Mouse (Mus musculus) forebrain, postnatal 0 days (tissue): ENCODE results near the gene Pdpk1. TPM values are rescaled to one million over a fixed set of nuclear protein-coding genes. Genes with fewer than 3 reads are reported as not detected.

Experiments used
- ATAC-seq: fragments of 200-750 bp; cut with Nextera tagmentation; 2 replicates; pipeline ENCODE4 v1.8.0; 2017; ENCODE audit warnings: mild to moderate bottlenecking, moderate library complexity
- DNase-seq: peaks from one replicate; pipeline ENCODE4 v3.0.0-alpha.2; 2015
- H3K27ac ChIP-seq: fragments of 300-500 bp; sonication (generic); 2 replicates; pipeline ENCODE4 v1.5.1; 2014; ENCODE audit warnings: low read depth, mild to moderate bottlenecking, antibody characterized with exemption, low read length, moderate library complexity, mixed read lengths
- H3K27me3 ChIP-seq: fragments of 300-500 bp; sonication (generic); 2 replicates; pipeline ENCODE4 v1.6.1; 2014; ENCODE audit warnings: mild to moderate bottlenecking, low read length, mixed read lengths; ENCODE audit not compliant: insufficient read depth
- H3K36me3 ChIP-seq: fragments of 300-500 bp; sonication (generic); 2 replicates; pipeline ENCODE4 v1.6.1; 2014; ENCODE audit warnings: mild to moderate bottlenecking, moderate library complexity; ENCODE audit not compliant: insufficient read depth
- H3K4me1 ChIP-seq: fragments of 300-500 bp; sonication (generic); 2 replicates; pipeline ENCODE4 v1.6.1; 2014; ENCODE audit warnings: antibody characterized with exemption; ENCODE audit not compliant: insufficient read depth
- H3K4me2 ChIP-seq: fragments of 300-500 bp; sonication (generic); 2 replicates; pipeline ENCODE4 v1.6.1; 2014; ENCODE audit warnings: low read depth, mild to moderate bottlenecking, moderate library complexity
- H3K4me3 ChIP-seq: fragments of 300-500 bp; sonication (generic); 2 replicates; pipeline ENCODE4 v1.5.1; 2014; ENCODE audit warnings: low read depth, low read length, mixed read lengths
- H3K9ac ChIP-seq: fragments of 300-500 bp; sonication (generic); 2 replicates; pipeline ENCODE4 v1.6.1; 2014; ENCODE audit warnings: mild to moderate bottlenecking
- H3K9me3 ChIP-seq: fragments of 300-500 bp; sonication (generic); 2 replicates; pipeline ENCODE4 v1.6.1; 2016; ENCODE audit warnings: low read length
- CTCF ChIP-seq: sonication (generic); IDR thresholded peaks from 2 replicates; pipeline ENCODE4 v1.5.1; 2016; ENCODE audit warnings: antibody characterized with exemption, control low read depth, low read depth
- WGBS: fragments of 180-500 bp; shearing (Covaris S2); extraction: QIAGEN DNeasy Blood & Tissue Kit; methylation state at CpG from one replicate; pipeline ENCODE4 v1.1.7; 2014; 5-methylcytosine and 5-hydroxymethylcytosine counted together
- polyA plus RNA-seq: library from polyadenylated mRNA; unstranded; fragments of >200 nt; fragmentation: Nextera tagmentation; extraction: Ambion mirVana; gene quantifications from 2 replicates; pipeline ENCODE4 v1.2.1, GENCODE M21; 2015
- total RNA-seq: library from RNA; depleted of rRNA; stranded (reverse); fragments of >200 nt; gene quantifications from 2 replicates; pipeline ENCODE4 v1.2.3, GENCODE M21; 2014; rRNA removed

The Pdpk1 gene
- total and polyA plus RNA-seq, 2 experiments from 2014 or later, result 55.8 to 59.0 TPM

- H3K27ac ChIP-seq, result no peak within 1 kb of the TSS
- H3K9me3 ChIP-seq, result no peaks in the 10 kb centered on the region
- no peak for TF ChIP-seq CTCF
- H3K4me1 ChIP-seq, result no peaks in the 10 kb centered on the region
- H3K36me3 ChIP-seq, result no peaks in the 10 kb centered on the region
- no peak within 1 kb of the TSS for H3K4me2 ChIP-seq
- no peaks in the 10 kb centered on the region for H3K27me3 ChIP-seq
- no peak for ATAC-seq
- no peak within 1 kb of the TSS for H3K4me3 ChIP-seq
- WGBS, result 75% methylated on average over 4 of the region's 4 CpGs
- H3K9ac ChIP-seq, result no peak within 1 kb of the TSS
- DNase-seq, result no peak
Measured at GRCm38 (mm10) chr17:24037844-24038243, 112.9 kb downstream of the Pdpk1 start, which contains the start of gene Prss27. Gene Prss27 (plus strand): TSS chr17:24038144.

- DNase-seq (no peak), ATAC-seq (no peak)
- Histone ChIP-seq H3K27me3 (no peaks in the 10 kb centered on the region), H3K9me3 (no peaks in the 10 kb centered on the region), H3K4me1 (no peaks in the 10 kb centered on the region), H3K36me3 (no peaks in the 10 kb centered on the region), H3K4me3 (no peak overlapping the region), H3K9ac (no peak overlapping the region), H3K27ac (no peak overlapping the region), H3K4me2 (no peak overlapping the region)
- 89% methylated on average over 13 of the region's 13 CpGs for WGBS
- no peak for TF ChIP-seq CTCF
Measured at GRCm38 (mm10) chr17:24037360-24037759, 113.4 kb downstream of the Pdpk1 start.

GRCm38 (mm10) chr17:24036954-24037353 lies 113.8 kb downstream of the Pdpk1 start:
- H3K4me2 ChIP-seq, result no peak overlapping the region
- no peaks in the 10 kb centered on the region for H3K36me3 ChIP-seq

GRCm38 (mm10) chr17:24035087-24035486 lies 115.6 kb downstream of the Pdpk1 start:
- no peak overlapping the region for H3K4me3 ChIP-seq
- H3K27ac ChIP-seq, result no peak overlapping the region
- H3K9me3 ChIP-seq, result no peaks in the 10 kb centered on the region
- ATAC-seq (no peak), DNase-seq (no peak)
- TF ChIP-seq CTCF, result no peak
- H3K36me3 ChIP-seq, result no peaks in the 10 kb centered on the region
- H3K27me3 ChIP-seq, result no peaks in the 10 kb centered on the region
- no peak overlapping the region for H3K9ac ChIP-seq
- H3K4me2 ChIP-seq, result no peak overlapping the region
- WGBS, result 77% methylated on average over 7 of the region's 7 CpGs
- no peaks in the 10 kb centered on the region for H3K4me1 ChIP-seq

More at GRCm38 (mm10) chr17:24036954-24037353, 113.8 kb downstream of the Pdpk1 start:
- no peak overlapping the region for H3K27ac ChIP-seq
- no peaks in the 10 kb centered on the region for H3K27me3 ChIP-seq
- H3K4me1 ChIP-seq, result no peaks in the 10 kb centered on the region
- H3K9me3 ChIP-seq, result no peaks in the 10 kb centered on the region
- no peak overlapping the region for H3K9ac ChIP-seq
- ATAC-seq, result no peak
- no peak for TF ChIP-seq CTCF
- WGBS, result 72% methylated on average over 6 of the region's 6 CpGs
- no peak for DNase-seq
- H3K4me3 ChIP-seq, result no peak overlapping the region

GRCm38 (mm10) chr17:24030551-24030950 lies 120.2 kb downstream of the Pdpk1 start:
- H3K9ac ChIP-seq, result no peak overlapping the region
- H3K4me3 ChIP-seq, result no peak overlapping the region
- H3K4me2 ChIP-seq, result no peak overlapping the region
- WGBS, result 82% methylated on average over 8 of the region's 22 CpGs
- no peaks in the 10 kb centered on the region for H3K36me3 ChIP-seq
- no peak overlapping the region for H3K27ac ChIP-seq
- no peak for TF ChIP-seq CTCF
- H3K4me1 ChIP-seq, result no peaks in the 10 kb centered on the region
- ATAC-seq (no peak), DNase-seq (no peak)
- no peaks in the 10 kb centered on the region for H3K9me3 ChIP-seq
- no peaks in the 10 kb centered on the region for H3K27me3 ChIP-seq

GRCm38 (mm10) chr17:24029477-24029876 lies 121.2 kb downstream of the Pdpk1 start:
- H3K27me3 ChIP-seq, result no peaks in the 10 kb centered on the region
- WGBS, result 82% methylated on average over 7 of the region's 7 CpGs
- no peaks in the 10 kb centered on the region for H3K9me3 ChIP-seq
- no peak for TF ChIP-seq CTCF
- DNase-seq (no peak), ATAC-seq (no peak)
- no peak overlapping the region for H3K9ac ChIP-seq
- H3K4me3 ChIP-seq, result no peak overlapping the region
- no peak overlapping the region for H3K27ac ChIP-seq
- no peaks in the 10 kb centered on the region for H3K4me1 ChIP-seq
- no peak overlapping the region for H3K4me2 ChIP-seq
- no peaks in the 10 kb centered on the region for H3K36me3 ChIP-seq

Other genes with a start within 250 kb of the Pdpk1 start
- not detected in 2 replicates for gene Dcpp3, start 233.5 kb downstream of the Pdpk1 start, total RNA-seq
- not detected in 2 replicates for gene Dcpp3, start 233.5 kb downstream of the Pdpk1 start, polyA plus RNA-seq
- not detected in 2 replicates for gene Sbp, start 209.3 kb downstream of the Pdpk1 start, total RNA-seq
- not detected in 2 replicates for gene Sbp, start 209.3 kb downstream of the Pdpk1 start, polyA plus RNA-seq
- gene Sbpl, start 195.7 kb downstream of the Pdpk1 start, total RNA-seq, result not detected in 2 replicates
- gene Sbpl, start 195.7 kb downstream of the Pdpk1 start, polyA plus RNA-seq, result not detected in 2 replicates
- 0.19 TPM in 1 of 2 replicates, not detected in the other for gene Prss30, start 170.4 kb downstream of the Pdpk1 start, total RNA-seq
- gene Prss30, start 170.4 kb downstream of the Pdpk1 start, polyA plus RNA-seq, result 0.13 and 0.53 TPM in 2 replicates
- not detected in 2 replicates for gene Prss22, start 152.8 kb downstream of the Pdpk1 start, total RNA-seq
- gene Prss22, start 152.8 kb downstream of the Pdpk1 start, polyA plus RNA-seq, result 0.10 TPM in 1 of 2 replicates, not detected in the other
- not detected in 2 replicates for gene Prss27, start 112.8 kb downstream of the Pdpk1 start, total RNA-seq
- not detected in 2 replicates for gene Prss27, start 112.8 kb downstream of the Pdpk1 start, polyA plus RNA-seq
- gene Kctd5, start 77.4 kb downstream of the Pdpk1 start, total RNA-seq, result 83.4 and 97.6 TPM in 2 replicates
- gene Kctd5, start 77.4 kb downstream of the Pdpk1 start, polyA plus RNA-seq, result 82.2 and 87.2 TPM in 2 replicates
- gene Amdhd2, start 12.8 kb upstream of the Pdpk1 start, total RNA-seq, result 37.9 and 47.6 TPM in 2 replicates
- gene Amdhd2, start 12.8 kb upstream of the Pdpk1 start, polyA plus RNA-seq, result 34.5 and 35.4 TPM in 2 replicates
- gene Atp6v0c, start 18.8 kb upstream of the Pdpk1 start, total RNA-seq, result 386 and 489 TPM in 2 replicates
- 1,891 and 2,006 TPM in 2 replicates for gene Atp6v0c, start 18.8 kb upstream of the Pdpk1 start, polyA plus RNA-seq
- 94.5 and 113 TPM in 2 replicates for gene Tbc1d24, start 54.6 kb upstream of the Pdpk1 start, total RNA-seq
- gene Tbc1d24, start 54.6 kb upstream of the Pdpk1 start, polyA plus RNA-seq, result 15.7 and 23.5 TPM in 2 replicates
- gene Ntn3, start 58.6 kb upstream of the Pdpk1 start, total RNA-seq, result 18.3 and 19.6 TPM in 2 replicates
- 2.9 and 4.0 TPM in 2 replicates for gene Ntn3, start 58.6 kb upstream of the Pdpk1 start, polyA plus RNA-seq
- gene Tedc2, start 69.9 kb upstream of the Pdpk1 start, total RNA-seq, result 19.7 and 20.1 TPM in 2 replicates
- gene Tedc2, start 69.9 kb upstream of the Pdpk1 start, polyA plus RNA-seq, result 9.6 and 10.0 TPM in 2 replicates
- gene Ccnf, start 100.6 kb upstream of the Pdpk1 start, total RNA-seq, result 6.2 and 7.4 TPM in 2 replicates
- 4.1 and 6.9 TPM in 2 replicates for gene Ccnf, start 100.6 kb upstream of the Pdpk1 start, polyA plus RNA-seq
- gene Abca17, start 200.1 kb upstream of the Pdpk1 start, total RNA-seq, result 0.38 and 0.62 TPM in 2 replicates
- gene Abca17, start 200.1 kb upstream of the Pdpk1 start, polyA plus RNA-seq, result 0.70 and 0.86 TPM in 2 replicates
- 53.0 and 71.2 TPM in 2 replicates for gene Abca3, start 201.0 kb upstream of the Pdpk1 start, total RNA-seq
- gene Abca3, start 201.0 kb upstream of the Pdpk1 start, polyA plus RNA-seq, result 15.5 and 22.9 TPM in 2 replicates